Mouse (Mus musculus) v-Abl transformed pro-B cells (cell line): ENCODE results near the gene Dhx30.

Experiments
- in situ Hi-C, 2 experiments: fragments of 400-800 bp; cut with MboI; formaldehyde crosslinking; loops; one replicate each; pipeline ENCODE4 v1.15.1; 2025; ENCODE audit not compliant: unreplicated experiment in 2 of 2

Dhx30 gene

DNA sequence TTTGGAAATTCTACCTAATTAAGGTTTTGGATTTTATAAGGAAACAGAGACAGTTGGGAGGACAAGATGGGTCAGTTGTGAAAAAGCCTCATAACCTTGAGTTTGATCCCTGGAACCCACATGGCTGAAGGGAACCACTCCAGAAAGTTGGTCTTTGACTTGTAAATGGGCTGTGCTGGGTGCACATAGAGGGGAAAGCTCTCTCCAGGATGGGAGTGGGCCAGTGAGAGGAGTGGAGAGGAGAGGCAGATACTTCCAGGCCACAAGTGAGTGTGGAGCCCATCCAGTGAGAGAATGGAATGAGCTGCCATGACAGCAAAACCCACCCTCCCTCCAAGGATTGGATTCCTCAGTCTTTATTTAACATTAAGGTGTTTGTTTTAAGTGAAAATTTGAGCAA is 66.4 kb downstream of the Dhx30 start:
- in situ Hi-C loops, result no loop called here

DNA sequence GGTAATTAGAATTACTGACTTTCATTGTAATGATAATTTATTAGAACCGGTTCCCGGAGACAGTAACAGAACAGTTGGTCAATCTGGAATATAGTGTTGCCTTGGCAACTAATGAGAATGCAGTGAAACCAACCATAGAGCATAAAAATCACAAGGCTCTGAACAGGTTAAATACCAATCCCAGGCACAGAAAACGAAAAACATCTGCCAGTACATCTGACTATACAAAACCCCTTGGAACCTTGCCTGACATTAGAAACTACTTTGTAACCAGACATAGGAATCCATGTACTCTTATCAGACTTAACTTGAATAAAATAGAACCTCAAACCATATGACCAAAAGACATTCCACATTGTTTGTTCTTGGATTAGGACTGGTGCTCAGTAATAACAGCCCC is 69.8 kb downstream of the Dhx30 start:
- in situ Hi-C loops, result no loop called here

DNA sequence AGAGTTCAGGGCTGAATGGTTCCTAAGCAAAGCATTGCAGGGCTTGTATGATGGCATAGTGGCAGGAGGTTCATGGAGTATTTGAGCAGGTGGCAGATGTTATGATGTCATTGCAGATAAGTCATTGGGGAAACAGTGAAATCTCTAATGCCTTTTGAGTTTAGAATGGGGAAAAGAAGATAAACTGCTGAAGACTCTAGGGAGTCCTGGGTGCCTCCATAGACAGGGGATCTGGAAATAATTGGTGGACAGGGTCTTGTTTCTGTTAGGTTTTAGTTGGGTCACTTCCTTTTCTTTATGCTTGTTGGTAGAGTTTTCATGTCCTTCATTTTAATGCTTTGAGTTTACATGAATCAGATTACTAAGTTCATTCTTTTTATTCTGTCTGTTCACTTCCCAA is 70.4 kb downstream of the Dhx30 start:
- in situ Hi-C loops, result no loop called here

DNA sequence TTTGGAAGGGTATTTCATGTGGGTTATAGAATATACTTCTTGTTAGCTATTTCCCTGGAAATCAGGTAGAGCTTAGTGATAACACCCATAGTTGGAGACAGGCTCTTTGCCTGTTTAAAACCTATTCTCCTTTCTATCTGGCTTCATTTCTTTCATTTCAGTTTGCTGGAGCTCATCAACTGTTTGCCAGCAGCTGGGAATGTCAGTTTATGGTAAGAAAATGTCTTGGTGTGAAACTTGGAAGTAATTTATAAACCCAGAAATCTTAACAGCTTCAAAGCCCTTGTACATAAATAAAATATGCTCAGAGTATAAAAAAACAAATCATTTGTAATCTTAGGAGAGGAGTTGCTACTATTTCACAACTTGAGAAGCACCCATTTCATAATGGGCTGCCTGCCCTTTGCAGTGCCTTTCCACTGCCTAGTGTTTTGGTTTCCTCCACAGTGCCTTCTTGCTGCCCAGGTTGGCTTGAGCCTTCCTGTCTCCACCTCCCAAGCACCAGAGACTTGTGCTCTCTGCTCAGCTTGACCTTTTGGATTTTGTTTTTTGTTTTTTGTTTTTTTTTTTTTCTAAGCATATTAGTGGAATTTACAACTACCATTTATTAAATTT is 71.8 kb downstream of the Dhx30 start:
- in situ Hi-C loops, result no loop called here

DNA sequence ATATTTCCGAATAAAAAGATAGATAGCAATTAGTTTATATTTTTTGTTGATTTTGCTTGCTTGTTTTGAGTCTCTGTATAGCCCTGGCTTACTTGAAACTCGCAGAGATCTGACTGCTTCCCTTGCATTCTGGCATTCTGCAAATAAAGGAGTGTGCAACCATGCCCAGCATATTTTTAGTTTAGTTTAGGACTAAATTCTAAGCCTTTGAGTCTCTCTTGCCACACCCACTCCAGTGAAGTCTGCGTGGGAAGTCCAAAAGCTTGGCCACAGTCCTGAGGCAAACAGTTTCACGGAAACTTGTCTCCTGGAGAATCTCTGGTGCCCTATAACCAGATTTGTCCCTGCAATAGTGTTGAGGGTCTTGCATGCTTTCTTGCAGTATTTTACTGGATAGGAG is 73.3 kb downstream of the Dhx30 start:
- in situ Hi-C loops, result no loop called here

DNA sequence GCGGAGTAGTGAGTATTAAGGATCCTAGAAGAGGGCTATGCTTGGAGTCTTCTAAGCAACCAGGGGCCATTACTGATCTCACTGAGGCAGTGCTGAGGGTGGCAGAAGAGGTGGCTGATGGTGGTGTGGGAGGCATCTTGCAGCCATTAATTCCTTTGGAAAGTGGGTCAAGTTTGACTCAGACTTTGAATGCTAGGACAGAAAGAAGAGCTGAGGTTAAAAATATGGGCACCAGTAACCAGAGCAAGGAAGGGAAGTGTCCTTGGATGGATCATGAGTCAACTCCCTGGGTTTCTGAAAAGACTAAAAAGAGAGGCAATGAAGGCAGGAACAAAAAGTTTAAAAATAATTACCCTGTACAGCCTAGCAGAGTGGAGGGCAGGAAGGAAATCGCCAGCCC is 79.1 kb downstream of the Dhx30 start:
- in situ Hi-C loops, result no loop called here

DNA sequence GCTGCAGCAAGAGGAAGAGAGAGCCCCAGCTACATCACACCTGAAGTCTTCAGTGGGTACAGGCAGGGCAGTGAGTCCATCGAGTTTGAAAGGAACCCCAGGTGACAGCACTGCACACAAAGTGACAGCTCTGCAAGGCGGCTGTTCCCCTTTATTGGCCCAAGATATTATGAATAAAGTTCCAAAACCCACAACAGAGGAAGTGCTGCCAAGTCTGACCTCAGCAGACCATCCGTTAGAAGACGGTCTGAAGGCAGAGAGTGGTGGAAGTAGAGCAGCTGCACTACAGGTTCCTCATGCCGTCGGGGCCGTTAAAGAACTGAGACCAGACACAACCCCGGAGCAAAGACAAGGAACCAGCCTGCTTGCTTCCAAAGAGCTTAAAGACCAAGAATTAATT is 79.7 kb downstream of the Dhx30 start:
- in situ Hi-C loops, result no loop called here

DNA sequence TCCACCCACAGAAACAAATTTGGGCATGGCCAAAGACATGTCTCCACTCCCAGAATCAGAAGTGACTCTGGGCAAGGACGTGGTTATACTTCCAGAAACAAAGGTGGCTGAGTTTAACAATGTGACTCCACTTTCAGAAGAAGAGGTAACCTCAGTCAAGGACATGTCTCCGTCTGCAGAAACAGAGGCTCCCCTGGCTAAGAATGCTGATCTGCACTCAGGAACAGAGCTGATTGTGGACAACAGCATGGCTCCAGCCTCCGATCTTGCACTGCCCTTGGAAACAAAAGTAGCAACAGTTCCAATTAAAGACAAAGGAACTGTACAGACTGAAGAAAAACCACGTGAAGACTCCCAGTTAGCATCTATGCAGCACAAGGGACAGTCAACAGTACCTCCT is 82.5 kb downstream of the Dhx30 start:
- in situ Hi-C loops, result no loop called here
